Mouse (Mus musculus) MEL (cell line): ENCODE results near the gene Cenpu. TPM values are rescaled to one million over a fixed set of nuclear protein-coding genes. Genes with fewer than 3 reads are reported as not detected.

Source experiments
- DNase-seq: peaks from one replicate; pipeline ENCODE4 v3.0.0; 2011; ENCODE audit warnings: low read depth, low spot score
- H3K27ac ChIP-seq: 2 replicates; pipeline ENCODE4 v1.5.1; 2012; ENCODE audit warnings: low read depth, mild to moderate bottlenecking, control low read depth, low read length, moderate library complexity; ENCODE audit not compliant: control insufficient read depth
- H3K27me3 ChIP-seq, 2 experiments: fragments of 150-350 bp in 1 of 2; sonication (generic) in 1 of 2; 2 replicates each; pipeline ENCODE4 v1.6.1; 2012; ENCODE audit warnings: low read length in 2 of 2, mild to moderate bottlenecking in 2 of 2, improper control_type of control experiment in 1 of 2, moderate library complexity in 1 of 2; ENCODE audit not compliant: insufficient read depth in 2 of 2, control insufficient read depth in 1 of 2
- H3K36me3 ChIP-seq, 2 experiments: 2 replicates each; pipeline ENCODE4 v1.6.1; 2012 to 2014; ENCODE audit warnings: low read length in 2 of 2, improper control_type of control experiment in 1 of 2, inconsistent platforms in 1 of 2, mild to moderate bottlenecking in 1 of 2; ENCODE audit not compliant: insufficient read depth in 2 of 2, control insufficient read depth in 1 of 2
- H3K4me1 ChIP-seq, 2 experiments: fragments of 150-350 bp in 1 of 2; sonication (generic) in 1 of 2; 2 replicates each; pipeline ENCODE4 v1.6.1; 2012; ENCODE audit warnings: low read length in 2 of 2, improper control_type of control experiment in 1 of 2, mild to moderate bottlenecking in 1 of 2; ENCODE audit not compliant: insufficient read depth in 2 of 2, control insufficient read depth in 1 of 2
- H3K4me3 ChIP-seq, 2 experiments: fragments of 150-350 bp in 1 of 2; sonication (generic) in 1 of 2; 2 replicates each; pipeline ENCODE4 v1.5.1; 2012; ENCODE audit warnings: low read depth in 2 of 2, low read length in 2 of 2, mild to moderate bottlenecking in 2 of 2, moderate library complexity in 2 of 2, control low read depth in 1 of 2, improper control_type of control experiment in 1 of 2; ENCODE audit not compliant: control insufficient read depth in 1 of 2, insufficient read depth in 1 of 2
- H3K79me2 ChIP-seq: 2 replicates; pipeline ENCODE4 v1.6.1; 2012; ENCODE audit warnings: mild to moderate bottlenecking, low read length, moderate library complexity; ENCODE audit not compliant: control insufficient read depth, poor library complexity, insufficient read depth
- H3K9ac ChIP-seq: 2 replicates; pipeline ENCODE4 v1.6.1; 2012; ENCODE audit warnings: low read depth, mild to moderate bottlenecking, control low read depth, low read length, moderate library complexity; ENCODE audit not compliant: control insufficient read depth, poor library complexity, severe bottlenecking
- H3K9me3 ChIP-seq: fragments of 150-350 bp; sonication (generic); replicated peaks from 2 replicates; pipeline ENCODE4 v1.6.1; 2012; ENCODE audit warnings: mild to moderate bottlenecking, low read length, improper control_type of control experiment, moderate library complexity; ENCODE audit not compliant: insufficient read depth
- BHLHE40 ChIP-seq: IDR thresholded peaks from 2 replicates; pipeline ENCODE4 v1.6.1; 2012; ENCODE audit warnings: low read depth, mild to moderate bottlenecking, inconsistent platforms, low read length, improper control_type of control experiment, borderline replicate concordance
- CHD1 ChIP-seq: IDR thresholded peaks from 2 replicates; pipeline ENCODE4 v1.6.1; 2012; ENCODE audit warnings: low read depth, mild to moderate bottlenecking, inconsistent platforms, low read length, improper control_type of control experiment
- CHD2 ChIP-seq: IDR thresholded peaks from 2 replicates; pipeline ENCODE4 v1.6.1; 2011; ENCODE audit warnings: low read length, improper control_type of control experiment
- CTCF ChIP-seq, 3 experiments: IDR thresholded peaks in 2 of 3; conservative IDR thresholded peaks in 1 of 3; 2 replicates each; pipeline ENCODE4 v1.5.1; 2011 to 2012; ENCODE audit warnings: low read length in 3 of 3, low read depth in 2 of 3, mild to moderate bottlenecking in 2 of 3, improper control_type of control experiment in 1 of 3, inconsistent platforms in 1 of 3, mixed read lengths in 1 of 3, moderate library complexity in 1 of 3; ENCODE audit not compliant: control insufficient read depth in 1 of 3, insufficient read depth in 1 of 3, poor library complexity in 1 of 3, severe bottlenecking in 1 of 3
- E2F4 ChIP-seq: IDR thresholded peaks from 2 replicates; pipeline ENCODE4 v1.6.1; 2011; ENCODE audit warnings: low read depth, low read length, improper control_type of control experiment, borderline replicate concordance
- ELF1 ChIP-seq: IDR thresholded peaks from 2 replicates; pipeline ENCODE4 v1.6.1; 2014; ENCODE audit warnings: low read depth, mild to moderate bottlenecking, inconsistent platforms, low read length, improper control_type of control experiment, moderate library complexity
- EP300 ChIP-seq, 2 experiments: IDR thresholded peaks; 2 replicates each; pipeline ENCODE4 v1.6.1; 2011; ENCODE audit warnings: improper control_type of control experiment in 2 of 2, low read length in 2 of 2, low read depth in 1 of 2, mild to moderate bottlenecking in 1 of 2
- HCFC1 ChIP-seq: IDR thresholded peaks from 2 replicates; pipeline ENCODE4 v1.6.1; 2012; ENCODE audit warnings: low read depth, mild to moderate bottlenecking, inconsistent platforms, low read length, improper control_type of control experiment, moderate library complexity
- JUND ChIP-seq: IDR thresholded peaks from 2 replicates; pipeline ENCODE4 v1.6.1; 2011; ENCODE audit warnings: low read depth, mild to moderate bottlenecking, improper control_type of control experiment, low read length
- MAX ChIP-seq: IDR thresholded peaks from 2 replicates; pipeline ENCODE4 v1.6.1; 2011; ENCODE audit warnings: low read length, improper control_type of control experiment
- MEF2A ChIP-seq: IDR thresholded peaks from 2 replicates; pipeline ENCODE4 v1.6.1; 2014; ENCODE audit warnings: low read depth, mild to moderate bottlenecking, inconsistent platforms, low read length, improper control_type of control experiment; ENCODE audit not compliant: poor library complexity, insufficient replicate concordance, severe bottlenecking; ENCODE audit errors: extremely low read depth
- NELFE ChIP-seq: IDR thresholded peaks from 2 replicates; pipeline ENCODE4 v1.6.1; 2011; ENCODE audit warnings: low read depth, low read length, improper control_type of control experiment
- NRF1 ChIP-seq: IDR thresholded peaks from 2 replicates; pipeline ENCODE4 v1.6.1; 2014; ENCODE audit warnings: low read depth, mild to moderate bottlenecking, inconsistent platforms, low read length, improper control_type of control experiment, moderate library complexity; ENCODE audit not compliant: poor library complexity, insufficient read depth, severe bottlenecking
- RAD21 ChIP-seq: IDR thresholded peaks from 2 replicates; pipeline ENCODE4 v1.6.1; 2011; ENCODE audit warnings: mild to moderate bottlenecking, low read depth, low read length, improper control_type of control experiment
- RCOR1 ChIP-seq: IDR thresholded peaks from 2 replicates; pipeline ENCODE4 v1.6.1; 2012; ENCODE audit warnings: low read depth, mild to moderate bottlenecking, inconsistent platforms, low read length, improper control_type of control experiment
- SMC3 ChIP-seq: IDR thresholded peaks from 2 replicates; pipeline ENCODE4 v1.6.1; 2011; ENCODE audit warnings: low read depth, low read length, improper control_type of control experiment
- TBP ChIP-seq: IDR thresholded peaks from 2 replicates; pipeline ENCODE4 v1.8.0; 2011; ENCODE audit warnings: low read depth, low read length, improper control_type of control experiment
- UBTF ChIP-seq: IDR thresholded peaks from 2 replicates; pipeline ENCODE4 v1.6.1; 2012; ENCODE audit warnings: low read depth, mild to moderate bottlenecking, inconsistent platforms, low read length, improper control_type of control experiment, moderate library complexity, borderline replicate concordance; ENCODE audit not compliant: insufficient read depth
- USF1 ChIP-seq: IDR thresholded peaks from 2 replicates; pipeline ENCODE4 v1.6.1; 2014; ENCODE audit warnings: low read depth, mild to moderate bottlenecking, inconsistent platforms, low read length, improper control_type of control experiment, moderate library complexity
- USF2 ChIP-seq, 2 experiments: IDR thresholded peaks; 2 replicates each; pipeline ENCODE4 v1.6.1; 2011 to 2012; ENCODE audit warnings: improper control_type of control experiment in 2 of 2, low read length in 2 of 2, borderline replicate concordance in 1 of 2, inconsistent platforms in 1 of 2, low read depth in 1 of 2, mild to moderate bottlenecking in 1 of 2; ENCODE audit not compliant: insufficient read depth in 1 of 2
- ZKSCAN1 ChIP-seq: IDR thresholded peaks from 2 replicates; pipeline ENCODE4 v1.6.1; 2012; ENCODE audit warnings: low read depth, mild to moderate bottlenecking, inconsistent platforms, low read length, improper control_type of control experiment, moderate library complexity
- ZNF384 ChIP-seq: IDR thresholded peaks from 2 replicates; pipeline ENCODE4 v1.6.1; 2012; ENCODE audit warnings: low read depth, mild to moderate bottlenecking, inconsistent platforms, low read length, improper control_type of control experiment
- polyA plus RNA-seq, 2 experiments: library from polyadenylated mRNA; stranded (reverse) in 1 of 2; unstranded in 1 of 2; fragments of >175 nt in 1 of 2; fragments of >200 nt in 1 of 2; gene quantifications; 2 replicates each; pipeline versions ENCODE4 v1.2.1 to v1.2.4; 2012; ENCODE audit warnings: low replicate concordance in 2 of 2, low read depth in 1 of 2; ENCODE audit not compliant: insufficient read length in 2 of 2, insufficient read depth in 1 of 2, missing spikeins in 1 of 2
- total RNA-seq: library from RNA; depleted of rRNA; stranded (reverse); fragments of 300-350 nt; gene quantifications from 2 replicates; pipeline ENCODE4 v1.2.3, GENCODE M21; 2012

Gene Cenpu
- total and polyA plus RNA-seq, 3 experiments, result 30.7 to 446 (median 42.5) TPM

- Histone ChIP-seq H3K79me2 (no peaks in the 10 kb centered on the region), H3K9ac (no peak overlapping the region), H3K4me3 (no peak overlapping the region), H3K9me3 (no peaks in the 10 kb centered on the region), H3K4me1 (0 out of 4 replicates have a peak, but pooled peaks cover 0 to 2% of the 10 kb centered on the region in 2 experiments), H3K27ac (no peak overlapping the region), H3K27me3 (no peaks in the 10 kb centered on the region), H3K36me3 (peaks cover 2 to 21% of the 10 kb centered on the region in 2 experiments; a peak in 3 of 4 replicates)
- no peak for DNase-seq
- TF ChIP-seq USF2 (IDR thresholded peaks at IDR 0.05; ENCODE audit: borderline replicate concordance in 1 of 2, insufficient read depth in 1 of 2, low read depth in 1 of 2, low read length in 2 of 2) (no peak), NELFE (no peak), CTCF (IDR thresholded peaks at IDR 0.05 in 2 of 3, conservative IDR thresholded peaks at IDR 0.05 in 1 of 3; ENCODE audit: control insufficient read depth in 1 of 3, insufficient read depth in 1 of 3, low read depth in 2 of 3, low read length in 3 of 3, poor library complexity in 1 of 3, severe bottlenecking in 1 of 3) (no peak), ZNF384 (no peak), USF1 (no peak)
Observed at GRCm38 (mm10) chr8:46573446-46573845, 21.6 kb downstream of the Cenpu start.

- Histone ChIP-seq H3K4me3 (no peak overlapping the region), H3K27ac (no peak overlapping the region), H3K79me2 (no peaks in the 10 kb centered on the region), H3K27me3 (no peaks in the 10 kb centered on the region), H3K36me3 (peaks cover 2 to 21% of the 10 kb centered on the region in 2 experiments; a peak in 3 of 4 replicates), H3K9ac (no peak overlapping the region), H3K4me1 (0 out of 4 replicates have a peak, but pooled peaks cover 0 to 2% of the 10 kb centered on the region in 2 experiments), H3K9me3 (no peaks in the 10 kb centered on the region)
- TF ChIP-seq NELFE (no peak), MAX (no peak), CHD1 (no peak), RCOR1 (no peak), JUND (no peak), SMC3 (no peak), ELF1 (no peak), CHD2 (no peak), ZKSCAN1 (no peak), TBP (no peak), HCFC1 (no peak), CTCF (IDR thresholded peaks at IDR 0.05 in 2 of 3, conservative IDR thresholded peaks at IDR 0.05 in 1 of 3; ENCODE audit: control insufficient read depth in 1 of 3, insufficient read depth in 1 of 3, low read depth in 2 of 3, low read length in 3 of 3, poor library complexity in 1 of 3, severe bottlenecking in 1 of 3) (no peak), NRF1 (no peak), MEF2A (no peak), E2F4 (no peak), EP300 (IDR thresholded peaks at IDR 0.05; ENCODE audit: low read depth in 1 of 2, low read length in 2 of 2) (no peak), ZNF384 (no peak), BHLHE40 (no peak), UBTF (no peak), RAD21 (no peak)
- DNase-seq, result no peak
Observed at GRCm38 (mm10) chr8:46573964-46574363, 22.1 kb downstream of the Cenpu start.
